Mouse (Mus musculus) liver, embryonic 14.5 days (tissue): ENCODE measurements around the gene Rhox3a2.
"Not testable (repeated sequence)": the region's sequence is repeated elsewhere in the genome, so short reads cannot be mapped to it uniquely, and the experiment has no call there.

ENCODE experiments used
- CTCF ChIP-seq: IDR thresholded peaks from 2 replicates; pipeline ENCODE4 v1.5.1; 2016; ENCODE audit warnings: antibody characterized with exemption, low read depth, control low read depth
- EP300 ChIP-seq: IDR thresholded peaks from 2 replicates; pipeline ENCODE4 v1.6.1; 2016; ENCODE audit warnings: antibody characterized with exemption, low read depth

GRCm38 (mm10) chrX:37432194-37432593 is 52.4 kb downstream of the Rhox3a2 start, which contains the start of gene Rhox4b:
- TF ChIP-seq CTCF, EP300: not testable (repeated sequence)
